Mouse (Mus musculus) heart, adult 11 months (tissue): ENCODE results near the gene Rab11b.
A peak's percentile ranks its signal among the peaks of the same experiment; 100 is the strongest.

Experiments
- DNase-seq: peaks from one replicate; pipeline ENCODE4 v3.0.0; 2022

Rab11b gene

GRCm38 (mm10) chr17:33760255-33761165 lies at the start of gene Rab11b:
Gene Rab11b (minus strand): TSS chr17:33760530.
- DNase-seq = peak; percentile 100

- DNase-seq = peak; percentile 87
Measured at GRCm38 (mm10) chr17:33808192-33808591, 47.9 kb upstream of the Rab11b start.

DNA sequence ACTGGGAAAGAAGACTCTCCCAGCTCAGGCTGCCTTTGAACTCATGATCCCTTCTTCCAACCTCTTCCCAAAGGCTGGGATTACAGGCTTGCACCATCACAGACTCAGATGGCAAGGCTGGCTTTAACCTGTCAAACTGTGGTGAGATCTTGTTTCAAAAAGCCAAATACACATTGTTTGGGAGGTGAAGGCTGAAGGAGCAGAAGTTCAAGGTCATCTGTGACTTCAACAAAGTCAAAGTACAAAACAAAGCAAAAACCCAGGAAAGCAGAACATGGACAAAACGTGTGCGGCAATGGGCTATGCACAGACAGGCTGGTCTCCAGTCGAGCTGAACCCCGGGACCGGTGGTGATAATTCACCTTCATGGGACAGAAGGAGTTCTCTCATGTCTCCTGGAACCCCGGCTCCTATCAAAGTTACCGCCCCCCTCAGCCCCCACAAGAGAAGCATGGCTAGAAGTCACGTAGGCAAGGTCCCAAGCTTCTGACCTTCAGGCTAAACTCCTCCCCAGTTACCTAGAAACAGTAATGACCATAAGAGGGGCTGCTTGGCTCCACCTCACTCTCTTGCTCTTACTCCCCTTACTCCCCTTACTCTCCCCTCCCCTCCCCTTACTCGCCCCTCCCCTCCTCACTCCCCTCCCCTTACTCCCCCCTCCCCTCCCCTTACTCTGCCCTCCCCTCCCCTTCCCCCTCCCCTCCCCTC lies 47.0 kb upstream of the Rab11b start:
- DNase-seq = peak; percentile 69

GRCm38 (mm10) chr17:33804745-33805144 lies 44.4 kb upstream of the Rab11b start:
- peak; percentile 77 for DNase-seq

- DNase-seq = peak; percentile 83
Measured at GRCm38 (mm10) chr17:33804205-33804604, 43.9 kb upstream of the Rab11b start.

DNA sequence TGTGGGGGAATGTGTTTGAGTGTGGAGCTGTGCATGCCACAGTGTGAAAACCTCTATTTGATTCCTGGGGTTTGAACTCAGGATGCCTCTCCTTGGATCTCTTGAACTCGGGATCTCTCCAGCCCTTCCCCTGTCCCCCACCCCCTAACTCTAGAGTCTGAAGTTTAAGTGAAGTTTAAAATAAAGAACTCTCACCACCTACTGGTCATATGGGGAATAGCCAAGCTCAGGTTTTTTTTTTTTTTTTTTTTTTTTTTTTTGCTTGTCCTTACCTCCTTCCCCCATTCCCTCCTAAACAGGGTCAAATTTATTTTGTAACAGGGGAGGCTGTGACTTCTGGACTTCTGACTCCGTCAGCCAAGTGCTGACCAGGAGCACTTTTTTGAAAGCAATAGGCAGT lies 41.9 kb upstream of the Rab11b start:
- no peak for DNase-seq

- no peak for DNase-seq
Measured at GRCm38 (mm10) chr17:33799277-33799676, 38.9 kb upstream of the Rab11b start.

DNA sequence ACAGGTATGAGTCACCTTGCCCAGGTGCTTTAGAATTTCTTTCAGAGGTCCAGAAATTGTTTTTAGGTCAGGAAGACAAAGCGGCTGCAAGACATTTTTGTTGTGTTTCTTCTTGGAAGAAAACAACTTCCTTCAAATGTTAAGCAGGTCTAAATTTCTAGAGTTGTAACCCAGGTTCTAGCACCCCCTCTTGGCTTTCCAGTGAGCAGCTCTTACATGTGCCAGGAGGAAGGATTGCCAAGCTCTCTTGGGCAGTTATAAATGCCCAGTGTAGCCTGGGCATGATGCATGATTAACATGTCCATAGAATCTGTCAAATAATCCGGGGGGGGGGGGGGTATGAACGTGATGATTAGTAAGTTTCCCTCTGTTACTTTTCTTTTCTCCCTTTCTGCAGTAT lies 38.0 kb upstream of the Rab11b start:
- peak; percentile 91 for DNase-seq

DNA sequence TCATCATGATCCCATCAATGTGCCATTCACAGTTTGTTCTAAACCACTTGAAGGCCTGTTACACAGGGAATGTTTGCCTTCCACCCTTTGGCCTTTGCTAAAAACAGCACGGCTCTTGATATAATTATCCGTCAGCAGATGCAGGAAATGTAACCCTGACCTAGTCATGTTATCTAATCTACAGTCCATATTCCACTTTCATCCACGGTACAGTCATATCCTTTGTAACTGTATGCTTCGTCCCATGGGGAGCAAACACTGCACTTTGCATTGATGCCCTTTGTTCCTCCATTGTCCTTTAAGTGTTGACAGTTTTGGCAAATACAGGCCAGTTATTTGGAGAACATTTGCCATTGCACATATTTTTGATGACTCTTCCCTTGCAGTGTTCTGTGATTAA lies 28.4 kb upstream of the Rab11b start:
- peak; percentile 89 for DNase-seq

DNA sequence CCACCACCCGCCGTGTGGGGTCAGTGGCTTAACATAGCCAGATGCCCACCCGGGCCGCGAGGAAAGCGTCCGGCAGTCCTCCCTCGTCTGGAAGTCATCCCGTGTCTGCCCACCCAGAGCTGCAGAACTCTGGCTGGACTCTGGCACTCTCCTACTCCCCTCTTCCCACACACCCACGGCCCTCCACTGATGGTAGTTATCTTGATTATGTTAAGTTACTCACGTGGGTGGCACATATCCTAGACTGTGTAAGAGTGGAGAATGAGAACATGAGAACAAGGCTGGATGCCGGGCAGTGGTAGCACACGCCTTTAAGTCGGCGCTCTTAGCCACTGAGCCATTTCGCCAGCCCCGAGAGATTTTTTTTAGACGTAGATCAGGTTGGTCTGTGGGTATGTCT lies 26.0 kb upstream of the Rab11b start:
- no peak for DNase-seq

GRCm38 (mm10) chr17:33784939-33785338 lies 24.6 kb upstream of the Rab11b start:
- DNase-seq = no peak

- DNase-seq = peak; percentile 98
Measured at GRCm38 (mm10) chr17:33783408-33783807, 23.1 kb upstream of the Rab11b start.

DNA sequence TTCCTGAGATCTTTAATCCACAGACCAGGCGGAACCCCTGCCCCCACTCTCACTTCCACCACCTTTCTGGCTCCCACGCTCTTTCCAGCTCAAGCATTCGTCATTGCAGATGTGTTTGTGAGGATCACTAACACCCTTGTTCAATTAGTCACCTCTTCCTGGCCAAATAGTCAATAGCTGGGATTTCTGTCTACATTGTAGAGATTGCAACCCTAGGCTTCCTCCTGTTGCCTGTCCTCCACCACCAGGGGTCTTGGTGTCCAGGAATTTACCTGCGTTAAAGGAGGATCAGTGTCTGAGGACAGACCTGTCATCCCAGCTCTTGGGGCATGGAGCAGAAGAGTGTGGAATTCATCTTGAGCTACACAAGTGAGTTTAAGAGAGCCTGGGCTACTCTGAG lies 21.7 kb upstream of the Rab11b start:
- DNase-seq = no peak

- peak; percentile 99 for DNase-seq
Measured at GRCm38 (mm10) chr17:33781124-33781977, 21.0 kb upstream of the Rab11b start, which contains the start of gene Angptl4. Gene Angptl4 (minus strand): TSS chr17:33781830.

DNA sequence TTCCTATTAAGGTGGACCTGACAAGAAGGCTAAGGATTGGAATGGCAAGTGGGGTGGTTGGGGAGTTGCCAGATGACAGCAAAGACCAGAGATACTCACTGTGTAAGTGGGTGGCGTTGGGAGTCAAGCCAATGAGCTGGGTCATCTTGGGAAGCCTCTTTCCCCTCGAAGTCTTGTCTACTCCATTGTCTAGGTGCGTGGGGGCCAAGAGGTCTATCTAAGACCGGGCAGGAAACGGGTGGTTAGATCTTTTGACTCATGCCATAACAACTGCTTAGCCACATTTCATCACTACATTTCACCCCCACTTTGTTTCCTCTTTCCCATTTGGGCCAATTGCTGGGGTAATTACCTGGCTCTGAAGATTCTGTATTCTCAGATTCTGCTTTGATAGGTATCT lies 20.1 kb upstream of the Rab11b start:
- peak; percentile 95 for DNase-seq

- DNase-seq = no peak
Measured at GRCm38 (mm10) chr17:33779967-33780295, 19.6 kb upstream of the Rab11b start.

DNA sequence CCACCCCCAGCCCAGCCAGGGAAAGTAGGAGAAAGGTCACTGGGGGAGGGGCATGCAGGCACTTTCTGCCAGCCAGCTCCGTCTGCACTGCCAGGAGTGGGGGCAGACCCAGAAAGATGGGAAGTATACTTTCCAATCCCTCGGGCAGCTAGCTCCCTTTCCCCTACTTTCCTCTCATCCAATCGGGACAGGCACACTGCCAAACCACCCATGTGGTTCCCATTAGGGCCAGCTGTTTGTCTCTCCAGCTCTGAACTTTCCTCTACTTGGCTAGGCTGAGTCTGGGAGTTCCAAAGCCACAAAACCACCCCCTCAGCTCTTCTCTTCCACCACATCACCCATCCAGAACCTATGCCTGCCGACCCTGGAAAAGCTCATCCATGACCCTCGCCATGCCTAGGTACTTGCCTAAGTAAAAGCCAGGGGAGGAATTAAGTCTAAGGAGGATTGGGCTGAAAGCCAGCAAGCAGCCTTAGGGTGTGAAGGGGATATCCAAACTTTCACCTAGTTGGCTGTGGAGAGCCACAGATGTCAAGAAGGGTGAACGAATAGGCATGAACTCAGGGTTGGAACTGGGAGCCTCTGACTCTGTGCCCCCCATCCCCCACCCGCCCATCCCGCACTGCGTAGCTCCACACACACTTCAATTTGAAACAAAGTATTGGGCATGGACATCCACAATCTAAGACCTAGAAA lies 19.1 kb upstream of the Rab11b start:
- DNase-seq = peak; percentile 100

DNA sequence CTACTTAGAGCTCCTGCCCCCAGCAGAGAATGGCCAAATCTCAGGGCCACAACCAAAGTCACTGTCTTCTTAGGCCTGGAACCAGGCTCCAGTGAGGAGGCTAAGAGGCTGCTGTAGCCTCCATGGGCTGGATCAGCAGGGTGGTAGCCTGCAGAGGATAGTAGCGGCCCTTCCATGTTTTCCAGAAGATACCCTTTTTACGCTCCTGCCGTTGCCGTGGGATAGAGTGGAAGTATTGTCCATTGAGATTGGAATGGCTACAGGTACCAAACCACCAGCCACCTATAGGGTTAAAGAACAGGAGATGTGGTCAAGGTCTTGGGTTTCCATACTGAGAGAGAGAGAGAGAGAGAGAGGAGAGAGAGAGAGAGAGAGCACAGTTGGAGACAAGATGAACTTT lies 15.0 kb upstream of the Rab11b start:
- peak; percentile 92 for DNase-seq

- no peak for DNase-seq
Measured at GRCm38 (mm10) chr17:33774573-33775155, 14.3 kb upstream of the Rab11b start.

GRCm38 (mm10) chr17:33773871-33774572 lies 13.7 kb upstream of the Rab11b start:
- DNase-seq = no peak

DNA sequence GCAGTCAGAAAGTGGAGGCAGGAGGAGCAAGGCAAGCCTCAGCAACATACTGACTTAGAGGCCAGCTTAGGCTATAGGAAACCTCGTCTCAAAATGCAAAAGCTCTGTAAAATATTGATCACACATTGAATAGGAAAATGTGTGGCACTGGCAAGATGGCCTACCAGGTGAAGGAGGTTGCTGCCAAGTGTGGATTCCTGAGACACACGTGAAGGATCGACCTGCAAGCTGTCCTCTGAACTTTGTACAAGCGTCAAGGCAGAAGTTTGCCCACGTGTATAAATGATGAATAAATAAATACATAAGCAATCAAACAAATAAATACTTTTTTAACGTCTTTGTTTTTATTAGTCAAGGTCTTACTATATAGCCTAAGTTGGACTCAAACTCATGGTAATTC lies 13.1 kb upstream of the Rab11b start:
- DNase-seq = no peak

DNA sequence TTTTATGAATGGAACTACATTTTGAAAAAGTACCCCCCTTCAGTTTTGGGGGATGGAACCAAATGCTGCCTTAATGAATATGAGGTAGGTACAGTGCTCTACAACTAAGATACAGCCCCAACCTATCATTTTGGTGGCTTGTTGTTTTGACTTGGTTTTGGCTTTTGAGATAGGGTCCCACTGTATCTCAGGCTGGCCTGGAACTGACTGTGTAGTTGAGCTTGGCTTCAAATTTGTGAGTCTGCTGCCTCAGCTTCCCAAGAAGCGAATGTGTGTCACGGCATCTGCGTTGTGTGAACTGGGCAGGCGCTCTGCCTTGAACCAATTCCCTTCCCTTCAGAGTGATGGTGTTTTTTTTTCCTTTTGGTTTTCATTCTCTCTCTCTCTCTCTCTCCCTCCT lies 11.3 kb upstream of the Rab11b start:
- no peak for DNase-seq
